Mouse (Mus musculus) stomach, embryonic 14.5 days (tissue): ENCODE data around the gene Fkbp4. TPM values are rescaled to one million over a fixed set of nuclear protein-coding genes. Genes with fewer than 3 reads are reported as not detected.

Experiments
- ATAC-seq: fragments of 200-750 bp; cut with Nextera tagmentation; 2 replicates; pipeline ENCODE4 v1.8.0; 2017; ENCODE audit warnings: low read depth, moderate TSS enrichment; ENCODE audit not compliant: insufficient number of reproducible peaks, insufficient read depth, low FRiP score
- H3K27ac ChIP-seq: fragments of 300-500 bp; sonication (generic); 2 replicates; pipeline ENCODE4 v1.5.1; 2014; ENCODE audit warnings: mild to moderate bottlenecking, low read length, moderate library complexity, mixed read lengths
- H3K27me3 ChIP-seq: fragments of 300-500 bp; sonication (generic); 2 replicates; pipeline ENCODE4 v1.6.1; 2014; ENCODE audit warnings: low read length, control low read depth, mixed read lengths; ENCODE audit not compliant: control insufficient read depth, insufficient read depth
- H3K36me3 ChIP-seq: fragments of 300-500 bp; sonication (generic); 2 replicates; pipeline ENCODE4 v1.6.1; 2014; ENCODE audit warnings: mild to moderate bottlenecking, control low read depth, low read length, moderate library complexity, mixed read lengths; ENCODE audit not compliant: control insufficient read depth, insufficient read depth
- H3K4me1 ChIP-seq: fragments of 300-500 bp; sonication (generic); 2 replicates; pipeline ENCODE4 v1.6.1; 2014; ENCODE audit warnings: low read length, control low read depth, mixed read lengths; ENCODE audit not compliant: control insufficient read depth, insufficient read depth
- H3K4me2 ChIP-seq: fragments of 300-500 bp; sonication (generic); replicated peaks from 2 replicates; pipeline ENCODE4 v1.6.1; 2014; ENCODE audit warnings: low read depth, low read length, control low read depth
- H3K4me3 ChIP-seq: fragments of 300-500 bp; sonication (generic); 2 replicates; pipeline ENCODE4 v1.5.1; 2014; ENCODE audit warnings: low read depth, low read length, control low read depth
- H3K9ac ChIP-seq: fragments of 300-500 bp; sonication (generic); replicated peaks from 2 replicates; pipeline ENCODE4 v1.6.1; 2014; ENCODE audit warnings: low read depth, mild to moderate bottlenecking, control low read depth, low read length, moderate library complexity, mixed read lengths
- H3K9me3 ChIP-seq: fragments of 300-500 bp; sonication (generic); 2 replicates; pipeline ENCODE4 v1.6.1; 2016; ENCODE audit warnings: low read depth, low read length, control low read depth; ENCODE audit not compliant: control insufficient read depth
- WGBS: fragments of 180-500 bp; shearing (Covaris S2); extraction: QIAGEN DNeasy Blood & Tissue Kit; methylation state at CpG from one replicate; pipeline ENCODE4 v1.1.7; 2014; 5-methylcytosine and 5-hydroxymethylcytosine counted together
- polyA plus RNA-seq: library from polyadenylated mRNA; unstranded; fragments of >200 nt; fragmentation: Nextera tagmentation; extraction: Ambion mirVana; gene quantifications from 2 replicates; pipeline ENCODE4 v1.2.1, GENCODE M21; 2014

Fkbp4 gene
- polyA plus RNA-seq, result 392 and 413 TPM in 2 replicates

DNA sequence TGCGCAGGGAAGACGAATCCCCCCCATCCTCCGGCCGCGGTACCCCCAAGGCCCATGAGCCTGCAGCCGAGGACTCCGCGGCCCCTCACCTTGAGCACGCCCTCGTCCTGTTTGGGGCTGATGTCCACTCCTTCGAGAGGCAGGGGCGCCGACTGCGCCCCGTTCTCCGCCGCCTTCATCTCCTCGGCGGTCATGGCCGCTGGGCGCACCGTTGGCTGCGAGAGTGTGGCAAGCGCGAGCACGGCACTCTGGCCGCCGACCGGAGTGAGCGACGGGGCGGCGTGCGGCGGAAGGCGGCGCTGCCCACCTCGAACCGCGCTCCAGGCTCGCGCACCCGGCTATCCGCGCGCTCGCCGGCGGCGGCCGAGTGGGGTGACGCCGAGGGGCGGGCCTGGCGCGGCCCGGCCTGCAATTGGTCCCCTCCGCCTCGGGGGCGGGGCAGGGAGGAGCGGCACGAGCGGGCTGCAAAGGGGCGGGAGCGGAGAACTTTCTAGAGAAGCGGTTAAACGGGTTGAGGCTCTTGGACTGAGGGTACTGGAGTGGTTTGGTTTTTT is at the start of gene Fkbp4:
Fkbp4 (minus strand) TSS at position 361 of the 554 bp plus-strand sequence.
- Histone ChIP-seq H3K9ac (peak within 1 kb of the TSS; percentile 91), H3K9me3 (no peaks in the 10 kb centered on the region), H3K4me2 (peak within 1 kb of the TSS; percentile 73), H3K36me3 (peaks cover 25% of the 10 kb centered on the region), H3K4me3 (peak within 1 kb of the TSS; percentile 96), H3K4me1 (peaks cover 9% of the 10 kb centered on the region), H3K27ac (peak within 1 kb of the TSS; percentile 97), H3K27me3 (no peaks in the 10 kb centered on the region)
- under 1% methylated on average over 67 of the region's 67 CpGs for WGBS
- ATAC-seq, result peak; percentile 95

GRCm38 (mm10) chr6:128487736-128488135 is 49.3 kb upstream of the Fkbp4 start:
- Histone ChIP-seq H3K9me3 (no peaks in the 10 kb centered on the region), H3K9ac (no peak overlapping the region), H3K27me3 (no peaks in the 10 kb centered on the region), H3K4me3 (no peak overlapping the region), H3K4me1 (no peaks in the 10 kb centered on the region), H3K36me3 (no peaks in the 10 kb centered on the region), H3K27ac (no peak overlapping the region), H3K4me2 (no peak overlapping the region)
- 86% methylated on average over 11 of the region's 11 CpGs for WGBS
- no peak for ATAC-seq

DNA sequence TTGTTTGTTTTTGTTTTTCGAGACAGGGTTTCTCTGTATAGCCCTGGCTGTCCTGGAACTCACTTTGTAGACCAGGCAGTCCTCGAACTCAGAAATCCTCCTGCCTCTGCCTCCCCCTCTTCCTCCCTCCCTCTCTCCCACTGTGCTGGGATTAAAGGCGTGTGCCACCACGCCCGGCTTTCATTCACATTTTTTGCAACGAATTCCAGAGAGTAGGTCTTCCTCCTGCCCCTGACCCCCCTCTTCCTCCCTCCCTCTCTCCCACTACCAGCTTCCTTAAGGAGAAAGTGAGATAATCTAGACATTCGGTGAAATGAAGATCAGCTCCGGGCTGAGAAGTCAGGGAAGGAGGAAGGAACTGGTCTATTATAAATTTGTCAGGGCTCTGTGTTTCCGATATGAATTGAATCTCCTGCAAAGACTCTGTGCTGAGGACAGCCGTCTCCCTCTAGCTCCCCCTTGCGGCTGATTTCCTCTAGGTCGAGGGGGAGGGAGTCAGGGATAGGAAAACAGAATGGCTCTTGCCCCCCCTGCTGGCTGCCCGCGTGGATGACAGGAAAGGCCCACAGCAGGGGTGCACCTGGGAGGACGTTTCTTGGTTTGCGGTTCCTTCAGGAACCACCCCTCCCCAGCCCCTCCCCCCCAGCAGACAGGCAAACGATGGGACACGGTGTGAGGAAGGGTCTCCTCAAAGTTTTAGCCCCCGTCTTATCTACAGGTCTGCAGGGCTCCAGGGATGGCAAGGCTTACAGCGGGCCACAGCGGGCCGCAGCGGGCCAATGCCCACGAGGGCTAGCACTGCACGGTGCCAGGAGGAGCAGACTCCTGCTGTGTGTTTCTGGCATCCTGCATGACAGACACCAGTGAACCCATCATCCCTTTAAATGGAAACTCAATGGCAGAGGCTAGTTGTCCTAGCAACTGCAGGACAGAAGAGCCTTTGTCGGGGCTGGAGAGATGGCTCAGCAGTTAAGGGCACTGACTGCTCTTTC is 41.3 kb upstream of the Fkbp4 start:
- Histone ChIP-seq H3K9ac (no peak overlapping the region), H3K36me3 (no peaks in the 10 kb centered on the region), H3K27me3 (no peaks in the 10 kb centered on the region), H3K27ac (no peak overlapping the region), H3K4me3 (no peak overlapping the region), H3K4me2 (peak overlapping the region; percentile 33), H3K9me3 (no peaks in the 10 kb centered on the region), H3K4me1 (no peaks in the 10 kb centered on the region)
- 20% methylated on average over 26 of the region's 26 CpGs for WGBS
- peak; percentile 92 for ATAC-seq

- H3K27ac ChIP-seq, result no peak overlapping the region
- 22% methylated on average over 4 of the region's 4 CpGs for WGBS
Observed at GRCm38 (mm10) chr6:128477495-128477894, 39.0 kb upstream of the Fkbp4 start.

GRCm38 (mm10) chr6:128474112-128474511 is 35.6 kb upstream of the Fkbp4 start:
- Histone ChIP-seq H3K36me3 (no peaks in the 10 kb centered on the region), H3K27ac (no peak overlapping the region), H3K9ac (no peak overlapping the region), H3K4me1 (no peaks in the 10 kb centered on the region), H3K4me3 (no peak overlapping the region), H3K27me3 (no peaks in the 10 kb centered on the region), H3K4me2 (no peak overlapping the region), H3K9me3 (no peaks in the 10 kb centered on the region)
- no peak for ATAC-seq
- WGBS, result 87% methylated on average over 6 of the region's 6 CpGs

More at GRCm38 (mm10) chr6:128477495-128477894, 39.0 kb upstream of the Fkbp4 start:
- no peak for ATAC-seq
- H3K27me3 ChIP-seq, result no peaks in the 10 kb centered on the region
- H3K36me3 ChIP-seq, result no peaks in the 10 kb centered on the region
- H3K4me3 ChIP-seq, result no peak overlapping the region
- H3K9ac ChIP-seq, result no peak overlapping the region
- H3K4me2 ChIP-seq, result no peak overlapping the region
- no peaks in the 10 kb centered on the region for H3K4me1 ChIP-seq
- no peaks in the 10 kb centered on the region for H3K9me3 ChIP-seq

- no peak overlapping the region for H3K9ac ChIP-seq
- H3K36me3 ChIP-seq, result no peaks in the 10 kb centered on the region
- H3K9me3 ChIP-seq, result no peaks in the 10 kb centered on the region
- H3K4me3 ChIP-seq, result no peak overlapping the region
- WGBS, result 3% methylated on average over 11 of the region's 12 CpGs
- H3K4me2 ChIP-seq, result no peak overlapping the region
- no peak overlapping the region for H3K27ac ChIP-seq
- H3K27me3 ChIP-seq, result no peaks in the 10 kb centered on the region
- ATAC-seq, result no peak
- H3K4me1 ChIP-seq, result no peaks in the 10 kb centered on the region
Observed at GRCm38 (mm10) chr6:128469451-128469850, 31.0 kb upstream of the Fkbp4 start.

DNA sequence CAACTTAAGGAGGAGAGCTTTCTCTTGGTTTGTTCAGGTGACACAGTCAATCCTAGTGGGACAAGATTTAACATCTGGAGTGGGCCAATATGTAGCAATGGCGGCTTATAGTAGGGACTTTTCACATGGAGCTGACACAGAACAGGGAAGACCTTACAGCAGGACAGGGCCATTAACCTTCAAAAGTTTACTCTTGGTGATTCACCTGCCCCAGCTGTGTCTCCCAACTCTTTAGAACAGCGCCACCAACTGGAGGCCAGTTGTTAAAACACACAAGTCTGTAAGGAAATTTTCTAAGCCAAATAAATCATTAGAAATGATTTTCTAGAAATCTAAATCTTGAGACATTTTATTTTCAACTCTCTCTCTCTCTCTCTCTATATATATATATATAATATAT is 28.8 kb upstream of the Fkbp4 start:
- no peak overlapping the region for H3K9ac ChIP-seq
- no peak for ATAC-seq
- H3K4me3 ChIP-seq, result no peak overlapping the region
- no peaks in the 10 kb centered on the region for H3K27me3 ChIP-seq
- 45% methylated on average over 2 of the region's 2 CpGs for WGBS
- no peaks in the 10 kb centered on the region for H3K4me1 ChIP-seq
- no peak overlapping the region for H3K27ac ChIP-seq
- H3K36me3 ChIP-seq, result no peaks in the 10 kb centered on the region
- no peak overlapping the region for H3K4me2 ChIP-seq
- no peaks in the 10 kb centered on the region for H3K9me3 ChIP-seq

- WGBS, result 66% methylated on average over 3 of the region's 3 CpGs
- ATAC-seq, result no peak
- no peak overlapping the region for H3K4me2 ChIP-seq
- no peaks in the 10 kb centered on the region for H3K36me3 ChIP-seq
- no peak overlapping the region for H3K9ac ChIP-seq
- H3K4me3 ChIP-seq, result no peak overlapping the region
- H3K4me1 ChIP-seq, result no peaks in the 10 kb centered on the region
- no peaks in the 10 kb centered on the region for H3K27me3 ChIP-seq
- H3K9me3 ChIP-seq, result no peaks in the 10 kb centered on the region
- no peak overlapping the region for H3K27ac ChIP-seq
Observed at GRCm38 (mm10) chr6:128466563-128466962, 28.1 kb upstream of the Fkbp4 start.
